Mouse (Mus musculus): ENCODE results near the gene Ak5.

DNA sequence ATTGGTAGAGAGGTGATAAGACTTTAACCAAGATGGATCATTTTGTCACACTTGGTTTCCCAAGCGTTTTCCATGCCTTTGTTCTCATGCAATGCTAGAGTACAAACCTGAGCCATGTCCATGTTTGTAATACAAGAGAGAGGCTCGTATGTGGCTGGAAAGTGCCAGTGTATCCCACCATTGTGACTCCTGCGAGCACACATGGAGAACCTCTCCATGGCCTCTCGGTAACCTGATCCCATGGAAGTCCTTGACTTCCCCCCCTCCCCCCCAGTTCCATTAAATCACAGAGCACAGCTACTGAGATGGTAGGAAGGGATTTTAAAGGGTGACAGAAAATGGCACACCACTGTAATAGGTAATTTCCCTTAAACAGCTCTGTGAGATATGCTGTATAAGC lies 207.4 kb downstream of the Ak5 start:
- TF ChIP-seq CTCF (IDR thresholded peaks at IDR 0.05; ENCODE audit: control insufficient read depth, insufficient read depth, insufficient read length) = no peak
- TF ChIP-seq MYOG (IDR thresholded peaks at IDR 0.05; ENCODE audit: control insufficient read depth, extremely low read depth, insufficient read length) = no peak
- TF ChIP-seq USF1 (IDR thresholded peaks at IDR 0.05; ENCODE audit: low read depth) = no peak
- TF ChIP-seq CEBPB (IDR thresholded peaks at IDR 0.05; ENCODE audit: low read depth) = no peak
- no peak for TF ChIP-seq MAX (IDR thresholded peaks at IDR 0.05)
